Comparison of ENCODE assay signal across 8 mouse cellular contexts in the genomic region with DNA sequence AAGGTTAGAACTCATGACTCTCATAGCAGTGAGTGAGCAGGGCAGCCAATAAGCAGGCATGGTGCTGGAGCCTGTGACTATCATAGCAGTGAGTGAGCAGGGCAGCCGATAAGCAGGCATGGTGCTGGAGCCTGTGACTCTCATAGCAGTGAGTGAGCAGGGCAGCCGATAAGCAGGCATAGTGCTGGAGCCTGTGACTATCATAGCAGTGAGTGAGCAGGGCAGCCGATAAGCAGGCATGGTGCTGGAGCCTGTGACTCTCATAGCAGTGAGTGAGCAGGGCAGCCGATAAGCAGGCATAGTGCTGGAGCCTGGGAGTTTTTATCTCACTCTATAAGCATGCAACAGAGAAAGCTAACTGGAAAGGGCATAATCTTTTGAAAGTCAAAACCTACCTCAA.
DNase-seq lines count a peak whose midpoint lies in the region; ATAC-seq lines count a peak whose summit lies in the region.
"Not testable (repeated sequence)": the region's sequence is repeated elsewhere in the genome, so short reads cannot be mapped to it uniquely, and the experiment has no call there.

No protein-coding gene starts in this region.

- not testable (repeated sequence) for H3K4me1 ChIP-seq in heart, embryonic 11.5 days (ENCODE audit: control insufficient read depth, insufficient read depth, low read length); heart, embryonic 13.5 days; heart, embryonic 16.5 days (ENCODE audit: control insufficient read depth, insufficient read depth, low read length); intestine, embryonic 16.5 days (ENCODE audit: control insufficient read depth, insufficient read depth, low read length); liver, embryonic 12.5 days; stomach, embryonic 15.5 days

- H3K4me3 ChIP-seq in heart, embryonic 11.5 days (ENCODE audit: low read depth, low read length); heart, embryonic 13.5 days; heart, embryonic 16.5 days (ENCODE audit: low read length); intestine, embryonic 16.5 days (ENCODE audit: low read length); liver, embryonic 12.5 days; stomach, embryonic 15.5 days (replicated peaks): not testable (repeated sequence)

- peak overlapping the region; percentile 64 for H3K27ac ChIP-seq in heart, embryonic 11.5 days (ENCODE audit: low read depth, low read length)
- H3K27ac ChIP-seq in heart, embryonic 13.5 days (replicated peaks) = peak overlapping the region; percentile 76
- peak overlapping the region; percentile 70 for H3K27ac ChIP-seq in heart, embryonic 16.5 days (ENCODE audit: low read length)
- not testable (repeated sequence) for H3K27ac ChIP-seq in intestine, embryonic 16.5 days (ENCODE audit: low read length); liver, embryonic 12.5 days; stomach, embryonic 15.5 days

- not testable (repeated sequence) for H3K27me3 ChIP-seq in heart, embryonic 11.5 days (ENCODE audit: control insufficient read depth, insufficient read depth, low read length); heart, embryonic 13.5 days (replicated peaks); heart, embryonic 16.5 days (ENCODE audit: control insufficient read depth, insufficient read depth, low read length); intestine, embryonic 16.5 days (replicated peaks; ENCODE audit: control insufficient read depth, insufficient read depth, low read length); liver, embryonic 12.5 days (replicated peaks); stomach, embryonic 15.5 days (replicated peaks)

- not testable (repeated sequence) for H3K36me3 ChIP-seq in heart, embryonic 11.5 days (ENCODE audit: control insufficient read depth, insufficient read depth, low read length); heart, embryonic 13.5 days; heart, embryonic 16.5 days (ENCODE audit: control insufficient read depth, insufficient read depth); intestine, embryonic 16.5 days (ENCODE audit: control insufficient read depth, insufficient read depth, low read length); liver, embryonic 12.5 days; stomach, embryonic 15.5 days

- WGBS in heart, embryonic 11.5 days (ENCODE audit: insufficient replicate concordance) = 20% methylated on average over 4 of the region's 4 CpGs
- WGBS in heart, embryonic 13.5 days = 11% methylated on average over 4 of the region's 4 CpGs
- 36% methylated on average over 4 of the region's 4 CpGs for WGBS in heart, embryonic 16.5 days
- WGBS in intestine, embryonic 16.5 days = 79% methylated on average over 4 of the region's 4 CpGs
- WGBS in liver, embryonic 12.5 days (ENCODE audit: insufficient replicate concordance) = 36% methylated on average over 4 of the region's 4 CpGs
- WGBS in stomach, embryonic 15.5 days = 68% methylated on average over 4 of the region's 4 CpGs

- DNase-seq in heart, adult 11 months = peak; percentile 90

- not testable (repeated sequence) for H3K4me2 ChIP-seq in heart, embryonic 11.5 days; heart, embryonic 13.5 days; heart, embryonic 16.5 days (ENCODE audit: low read depth, low read length); intestine, embryonic 16.5 days (ENCODE audit: low read depth, low read length); liver, embryonic 12.5 days; stomach, embryonic 15.5 days

- ATAC-seq in heart, embryonic 11.5 days (replicated peaks; ENCODE audit: insufficient number of reproducible peaks, low FRiP score, low TSS enrichment) = 0 out of 2 replicates have a peak, but pooled peaks have one; percentile 46
- not testable (repeated sequence) for ATAC-seq in heart, embryonic 13.5 days (ENCODE audit: extremely low read depth, insufficient number of reproducible peaks, low FRiP score, low TSS enrichment)
- ATAC-seq in heart, embryonic 16.5 days (replicated peaks; ENCODE audit: extremely low read depth, insufficient read depth, low FRiP score) = 0 out of 2 replicates have a peak, but pooled peaks have one; percentile 23
- peak; percentile 44; the same call in 1 of the 2 replicates for ATAC-seq in intestine, embryonic 16.5 days
- ATAC-seq in liver, embryonic 12.5 days = peak; percentile 49
- peak; percentile 82 for ATAC-seq in megakaryocyte progenitor cell, adult 5-6 weeks (replicated peaks; ENCODE audit: poor library complexity)
- peak; percentile 50; the same call in 1 of the 2 replicates for ATAC-seq in stomach, embryonic 15.5 days (ENCODE audit: insufficient read depth, low FRiP score, low read depth)

- not testable (repeated sequence) for H3K9ac ChIP-seq in heart, embryonic 11.5 days (ENCODE audit: low read depth, low read length); heart, embryonic 13.5 days; heart, embryonic 16.5 days (ENCODE audit: low read length); intestine, embryonic 16.5 days (ENCODE audit: low read depth, low read length); liver, embryonic 12.5 days; stomach, embryonic 15.5 days

- not testable (repeated sequence) for H3K9me3 ChIP-seq in heart, embryonic 11.5 days (replicated peaks; ENCODE audit: control insufficient read depth, low read length); heart, embryonic 13.5 days; heart, embryonic 16.5 days (replicated peaks; ENCODE audit: control insufficient read depth, low read length); intestine, embryonic 16.5 days (ENCODE audit: control insufficient read depth, low read length); liver, embryonic 12.5 days (replicated peaks); stomach, embryonic 15.5 days
